10 mouse cellular contexts compared by ENCODE assay signal in the genomic region with DNA sequence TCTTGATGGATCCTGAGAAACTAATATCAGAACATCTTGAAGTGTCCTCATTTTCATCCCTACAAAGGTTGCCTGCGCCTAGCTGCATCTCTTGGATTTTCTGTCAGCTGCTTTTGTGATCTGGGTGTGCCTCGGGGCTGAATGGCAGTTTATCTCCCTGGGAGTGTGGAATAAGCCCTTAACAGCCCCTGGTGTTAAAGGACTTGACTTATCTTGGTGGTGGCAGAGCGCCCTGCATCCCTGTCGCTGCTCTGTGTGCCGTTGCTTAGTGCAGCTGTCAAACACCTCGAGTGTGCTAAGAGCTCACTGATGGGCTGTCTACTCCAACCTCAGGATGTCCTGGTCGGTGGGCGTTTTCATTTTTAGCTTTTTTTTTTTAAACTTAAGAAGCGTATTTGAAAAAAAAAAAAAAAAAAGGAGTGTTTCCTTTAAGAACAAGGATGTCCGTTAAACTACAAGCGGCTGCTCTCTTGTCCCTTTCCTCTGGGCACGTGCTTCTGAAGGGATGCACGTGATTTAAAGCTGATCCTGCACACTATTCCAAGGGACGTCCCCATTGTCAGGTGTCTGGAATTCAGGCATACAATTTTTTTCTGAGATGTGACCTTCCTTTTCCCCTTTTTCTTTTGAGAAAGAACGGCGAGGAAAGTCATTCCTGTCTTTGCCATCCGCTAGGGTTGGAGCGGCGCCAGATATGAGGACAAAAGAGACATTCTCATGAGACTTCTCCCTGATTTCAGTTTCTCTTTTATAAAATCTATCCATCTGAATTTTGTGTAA. TPM values are rescaled to one million over a fixed set of nuclear protein-coding genes. Genes with fewer than 3 reads are reported as not detected.
DNase-seq lines count a peak whose midpoint lies in the region; ATAC-seq lines count a peak whose summit lies in the region.
"Had no signal": no experiment of that assay in that cellular context is flagged by ENCODE, and none has a peak within 500 bp of the region (broad histone marks: within the 10 kb centered on the region; RNA-seq: fewer than 3 reads in every experiment).

No protein-coding gene starts in this region.

- no peak overlapping the region for H3K27ac ChIP-seq in forebrain, embryonic 14.5 days (ENCODE audit: low read depth, low read length)
- H3K27ac ChIP-seq in forebrain, embryonic 12.5 days = no peak overlapping the region
- H3K27ac ChIP-seq in hindbrain, embryonic 16.5 days (ENCODE audit: low read depth, low read length) = no peak overlapping the region
- no peak overlapping the region for H3K27ac ChIP-seq in neural tube, embryonic 15.5 days (replicated peaks)

- no peak overlapping the region for H3K9ac ChIP-seq in forebrain, embryonic 14.5 days (ENCODE audit: low read length)
- H3K9ac ChIP-seq in forebrain, embryonic 12.5 days = no peak overlapping the region
- H3K9ac ChIP-seq in hindbrain, embryonic 16.5 days (ENCODE audit: low read depth, low read length) = peak overlapping the region; percentile 2; the same call in 1 of the 2 replicates
- H3K9ac ChIP-seq in neural tube, embryonic 15.5 days (replicated peaks) = no peak overlapping the region; the same call in 1 of the 2 replicates

- H3K4me3 ChIP-seq in forebrain, embryonic 14.5 days (ENCODE audit: low read depth, low read length) = peak overlapping the region; percentile 3; the same call in 1 of the 2 replicates
- no peak overlapping the region for H3K4me3 ChIP-seq in forebrain, embryonic 12.5 days (replicated peaks)
- peak overlapping the region; percentile 19; the same call in 1 of the 2 replicates for H3K4me3 ChIP-seq in hindbrain, embryonic 16.5 days (ENCODE audit: low read length)
- H3K4me3 ChIP-seq in neural tube, embryonic 15.5 days (replicated peaks) = peak overlapping the region; percentile 26

- H3K27me3 ChIP-seq in forebrain, embryonic 14.5 days (replicated peaks; ENCODE audit: control insufficient read depth, insufficient read depth, low read length) = no peaks in the 10 kb centered on the region
- H3K27me3 ChIP-seq in forebrain, embryonic 12.5 days = no peaks in the 10 kb centered on the region
- H3K27me3 ChIP-seq in hindbrain, embryonic 16.5 days (replicated peaks; ENCODE audit: control insufficient read depth, insufficient read depth, low read length) = no peaks in the 10 kb centered on the region
- no peaks in the 10 kb centered on the region for H3K27me3 ChIP-seq in neural tube, embryonic 15.5 days (replicated peaks)

- peak; percentile 44 for DNase-seq in forebrain, embryonic 14.5 days (ENCODE audit: low spot score)
- peak; percentile 42 to 62 for DNase-seq in right cerebral cortex, postnatal 10 days (ENCODE audit: low spot score in 2 of 2)
- DNase-seq in right cerebral cortex, postnatal 25 days = no peak
- DNase-seq in urinary bladder, postnatal 14 days (ENCODE audit: low spot score) = no peak
- DNase-seq in left cerebral cortex, adult 8-10 months (ENCODE audit: low spot score in 2 of 2) = no peak

- no peaks in the 10 kb centered on the region for H3K4me1 ChIP-seq in forebrain, embryonic 14.5 days (ENCODE audit: control insufficient read depth, insufficient read depth, low read length)
- H3K4me1 ChIP-seq in forebrain, embryonic 12.5 days = 0 out of 2 replicates have a peak, but pooled peaks cover 7% of the 10 kb centered on the region
- H3K4me1 ChIP-seq in hindbrain, embryonic 16.5 days (ENCODE audit: control insufficient read depth, insufficient read depth, low read depth, low read length) = no peaks in the 10 kb centered on the region
- no peaks in the 10 kb centered on the region for H3K4me1 ChIP-seq in neural tube, embryonic 15.5 days

- WGBS in forebrain, embryonic 14.5 days = 61% methylated on average over 19 of the region's 19 CpGs
- WGBS in forebrain, embryonic 12.5 days = 69% methylated on average over 19 of the region's 19 CpGs
- 50% methylated on average over 19 of the region's 19 CpGs for WGBS in hindbrain, embryonic 16.5 days
- WGBS in neural tube, embryonic 15.5 days = 44% methylated on average over 19 of the region's 19 CpGs

- H3K4me2 ChIP-seq in forebrain, embryonic 14.5 days (ENCODE audit: low read length) = 0 out of 2 replicates have a peak overlapping the region, but pooled peaks have one; percentile 19
- H3K4me2 ChIP-seq in forebrain, embryonic 12.5 days = no peak overlapping the region
- H3K4me2 ChIP-seq in hindbrain, embryonic 16.5 days (ENCODE audit: low read length) = peak overlapping the region; percentile 45
- H3K4me2 ChIP-seq in neural tube, embryonic 15.5 days = peak overlapping the region; percentile 48

- H3K36me3 ChIP-seq in forebrain, embryonic 14.5 days (ENCODE audit: control insufficient read depth, insufficient read depth, low read length) = no peaks in the 10 kb centered on the region
- no peaks in the 10 kb centered on the region for H3K36me3 ChIP-seq in forebrain, embryonic 12.5 days (replicated peaks)
- H3K36me3 ChIP-seq in hindbrain, embryonic 16.5 days (ENCODE audit: control insufficient read depth, insufficient read depth, low read length) = no peaks in the 10 kb centered on the region
- H3K36me3 ChIP-seq in neural tube, embryonic 15.5 days = no peaks in the 10 kb centered on the region

- no peak for ATAC-seq in forebrain, embryonic 14.5 days
- no peak for ATAC-seq in forebrain, embryonic 12.5 days (ENCODE audit: low FRiP score)
- ATAC-seq in hindbrain, embryonic 16.5 days = no peak
- ATAC-seq in neural tube, embryonic 15.5 days (ENCODE audit: low FRiP score) = no peak

- no peaks in the 10 kb centered on the region for H3K9me3 ChIP-seq in forebrain, embryonic 14.5 days (replicated peaks; ENCODE audit: control insufficient read depth, low read length)
- H3K9me3 ChIP-seq in forebrain, embryonic 12.5 days = no peaks in the 10 kb centered on the region
- no peaks in the 10 kb centered on the region for H3K9me3 ChIP-seq in hindbrain, embryonic 16.5 days (ENCODE audit: control insufficient read depth, low read length)
- H3K9me3 ChIP-seq in neural tube, embryonic 15.5 days (replicated peaks) = no peaks in the 10 kb centered on the region

RNA-seq across cellular contexts. Expression of a gene that starts 4.6 kb away (rescaled TPM):
- not detected in 2 replicates for polyA plus RNA-seq in forebrain, embryonic 14.5 days (2014; fragmentation: Nextera tagmentation; extraction: Ambion mirVana)
- polyA plus RNA-seq in forebrain, embryonic 12.5 days (2016; fragmentation: Nextera tagmentation; extraction: Ambion mirVana) = not detected in 2 replicates
- not detected in 2 replicates for polyA plus RNA-seq in hindbrain, embryonic 16.5 days (2015; fragmentation: Nextera tagmentation; extraction: Ambion mirVana)
- not detected in 2 replicates for polyA plus RNA-seq in neural tube, embryonic 15.5 days (2015; fragmentation: Nextera tagmentation; extraction: Ambion mirVana)
- total RNA-seq in left cerebral cortex, adult 8-10 months (2022) = not detected
- polyA plus RNA-seq: embryonic facial prominence, embryonic 11.5 days; limb, embryonic 14.5 days had no signal

RNA-seq across cellular contexts. Expression of a gene that starts 35.5 kb away (rescaled TPM):
- polyA plus RNA-seq in forebrain, embryonic 14.5 days (2014; fragmentation: Nextera tagmentation; extraction: Ambion mirVana) = 0.42 and 0.45 TPM in 2 replicates
- polyA plus RNA-seq in forebrain, embryonic 12.5 days (2016; fragmentation: Nextera tagmentation; extraction: Ambion mirVana) = 0.31 TPM in 1 of 2 replicates, not detected in the other
- 0.44 and 0.93 TPM in 2 replicates for polyA plus RNA-seq in hindbrain, embryonic 16.5 days (2015; fragmentation: Nextera tagmentation; extraction: Ambion mirVana)
- 0.42 and 0.57 TPM in 2 replicates for polyA plus RNA-seq in neural tube, embryonic 15.5 days (2015; fragmentation: Nextera tagmentation; extraction: Ambion mirVana)
- 1 to 10 TPM; 3.6 to 8.7 (median 5.3) TPM for total RNA-seq in left cerebral cortex, adult 8-10 months (2022)

RNA-seq across cellular contexts. Expression of a gene that starts 51.1 kb away (rescaled TPM):
- not detected in 2 replicates for polyA plus RNA-seq in forebrain, embryonic 14.5 days (2014; fragmentation: Nextera tagmentation; extraction: Ambion mirVana)
- not detected in 2 replicates for polyA plus RNA-seq in forebrain, embryonic 12.5 days (2016; fragmentation: Nextera tagmentation; extraction: Ambion mirVana)
- not detected in 2 replicates for polyA plus RNA-seq in hindbrain, embryonic 16.5 days (2015; fragmentation: Nextera tagmentation; extraction: Ambion mirVana)
- not detected in 2 replicates for polyA plus RNA-seq in neural tube, embryonic 15.5 days (2015; fragmentation: Nextera tagmentation; extraction: Ambion mirVana)
- total RNA-seq in left cerebral cortex, adult 8-10 months (2022) = not detected
- polyA plus RNA-seq: embryonic facial prominence, embryonic 11.5 days had no signal

Comparison
In these comparisons a context has a peak if more than half of its experiments do, and no peak if none do; other contexts are left out.
1. DNase-seq: peak in forebrain, embryonic 14.5 days (single experiment) and right cerebral cortex, postnatal 10 days (2 of 2); none in right cerebral cortex, postnatal 25 days (single experiment), urinary bladder, postnatal 14 days (single experiment) and left cerebral cortex, adult 8-10 months (0 of 2).